Mouse (Mus musculus) heart, embryonic 12.5 days (tissue): Measurements from ENCODE around the gene Nanog. TPM values are rescaled to one million over a fixed set of nuclear protein-coding genes. Genes with fewer than 3 reads are reported as not detected.
"Not testable (repeated sequence)": the region's sequence is repeated elsewhere in the genome, so short reads cannot be mapped to it uniquely, and the experiment has no call there.

Source experiments
- ATAC-seq: fragments of 200-750 bp; cut with Nextera tagmentation; 2 replicates; pipeline ENCODE4 v1.8.0; 2017; ENCODE audit warnings: moderate TSS enrichment, moderate library complexity; ENCODE audit not compliant: insufficient number of reproducible peaks, low FRiP score
- H3K27ac ChIP-seq: fragments of 300-500 bp; sonication (generic); 2 replicates; pipeline ENCODE4 v1.5.1; 2016; ENCODE audit warnings: mild to moderate bottlenecking, moderate library complexity; ENCODE audit not compliant: poor library complexity, severe bottlenecking
- H3K27me3 ChIP-seq: fragments of 300-500 bp; sonication (generic); replicated peaks from 2 replicates; pipeline ENCODE4 v1.6.1; 2016; ENCODE audit warnings: mild to moderate bottlenecking, moderate library complexity
- H3K36me3 ChIP-seq: fragments of 300-500 bp; sonication (generic); 2 replicates; pipeline ENCODE4 v1.6.1; 2016; ENCODE audit warnings: mild to moderate bottlenecking, moderate library complexity
- H3K4me1 ChIP-seq: fragments of 300-500 bp; sonication (generic); replicated peaks from 2 replicates; pipeline ENCODE4 v1.6.1; 2016; ENCODE audit warnings: mild to moderate bottlenecking
- H3K4me2 ChIP-seq: fragments of 300-500 bp; sonication (generic); 2 replicates; pipeline ENCODE4 v1.6.1; 2016; ENCODE audit warnings: mild to moderate bottlenecking, moderate library complexity
- H3K4me3 ChIP-seq: fragments of 300-500 bp; sonication (generic); 2 replicates; pipeline ENCODE4 v1.5.1; 2016; ENCODE audit warnings: mild to moderate bottlenecking
- H3K9ac ChIP-seq: fragments of 300-500 bp; sonication (generic); 2 replicates; pipeline ENCODE4 v1.6.1; 2016; ENCODE audit warnings: mild to moderate bottlenecking, moderate library complexity
- H3K9me3 ChIP-seq: fragments of 300-500 bp; sonication (generic); replicated peaks from 2 replicates; pipeline ENCODE4 v1.6.1; 2016; ENCODE audit warnings: mild to moderate bottlenecking, moderate library complexity
- WGBS: fragments of 180-500 bp; shearing (Covaris S2); methylation state at CpG from one replicate; pipeline ENCODE4 v1.1.7; 2016; 5-methylcytosine and 5-hydroxymethylcytosine counted together
- polyA plus RNA-seq: library from polyadenylated mRNA; unstranded; fragments of >200 nt; fragmentation: Nextera tagmentation; extraction: Ambion mirVana; gene quantifications from 2 replicates; pipeline ENCODE4 v1.2.1, GENCODE M21; 2016

Nanog gene
- polyA plus RNA-seq, 1 experiment from 2014 or later: 0.49 TPM

- peak overlapping the region; percentile 51 for H3K4me3 ChIP-seq
- H3K9ac ChIP-seq: peak overlapping the region; percentile 52; the same call in 1 of the 2 replicates
- WGBS: 35% methylated on average over 10 of the region's 10 CpGs
Measured at GRCm38 (mm10) chr6:122670201-122670551, 37.1 kb upstream of the Nanog start.

GRCm38 (mm10) chr6:122670841-122671240 is 36.4 kb upstream of the Nanog start:
- H3K9ac ChIP-seq: no peak overlapping the region
- H3K9me3 ChIP-seq: no peaks in the 10 kb centered on the region
- H3K4me1 ChIP-seq: peaks cover 9% of the 10 kb centered on the region; the same call in 1 of the 2 replicates
- no peak for ATAC-seq
- WGBS: 89% methylated on average over 4 of the region's 4 CpGs
- no peak overlapping the region for H3K27ac ChIP-seq
- H3K4me2 ChIP-seq: no peak overlapping the region
- H3K36me3 ChIP-seq: no peaks in the 10 kb centered on the region
- no peak overlapping the region for H3K4me3 ChIP-seq
- peaks cover 5% of the 10 kb centered on the region; the same call in 1 of the 2 replicates for H3K27me3 ChIP-seq

More at GRCm38 (mm10) chr6:122670201-122670551, 37.1 kb upstream of the Nanog start:
- Histone ChIP-seq H3K9me3 (no peaks in the 10 kb centered on the region), H3K36me3 (no peaks in the 10 kb centered on the region), H3K27me3 (peaks cover 5% of the 10 kb centered on the region; the same call in 1 of the 2 replicates), H3K4me2 (peak overlapping the region; percentile 82), H3K4me1 (peaks cover 9% of the 10 kb centered on the region; the same call in 1 of the 2 replicates), H3K27ac (no peak overlapping the region)
- no peak for ATAC-seq

- no peak for ATAC-seq
Measured at GRCm38 (mm10) chr6:122672746-122673145, 34.5 kb upstream of the Nanog start.

GRCm38 (mm10) chr6:122682646-122683045 is 24.6 kb upstream of the Nanog start:
- no peak for ATAC-seq
- Histone ChIP-seq H3K9me3 (no peaks in the 10 kb centered on the region), H3K9ac (no peak overlapping the region), H3K4me3 (no peak overlapping the region), H3K27ac (no peak overlapping the region), H3K27me3 (no peaks in the 10 kb centered on the region), H3K4me1 (no peaks in the 10 kb centered on the region), H3K36me3 (no peaks in the 10 kb centered on the region), H3K4me2 (no peak overlapping the region)
- 78% methylated on average over 3 of the region's 3 CpGs for WGBS

More at GRCm38 (mm10) chr6:122672746-122673145, 34.5 kb upstream of the Nanog start:
- Histone ChIP-seq H3K9me3 (no peaks in the 10 kb centered on the region), H3K27ac (no peak overlapping the region), H3K9ac (no peak overlapping the region), H3K4me1 (0 out of 2 replicates have a peak, but pooled peaks cover 3% of the 10 kb centered on the region), H3K4me3 (no peak overlapping the region), H3K36me3 (no peaks in the 10 kb centered on the region), H3K27me3 (peaks cover 2% of the 10 kb centered on the region; the same call in 1 of the 2 replicates), H3K4me2 (no peak overlapping the region)
- WGBS: 37% methylated on average over 8 of the region's 8 CpGs

GRCm38 (mm10) chr6:122686709-122687108 is 20.6 kb upstream of the Nanog start:
- no peak for ATAC-seq
- Histone ChIP-seq H3K4me1 (no peaks in the 10 kb centered on the region), H3K9ac (no peak overlapping the region), H3K4me3 (no peak overlapping the region), H3K27me3 (no peaks in the 10 kb centered on the region), H3K36me3 (no peaks in the 10 kb centered on the region), H3K9me3 (no peaks in the 10 kb centered on the region), H3K4me2 (no peak overlapping the region), H3K27ac (no peak overlapping the region)
- WGBS: 88% methylated on average over 13 of the region's 13 CpGs

GRCm38 (mm10) chr6:122689411-122690055 is 17.8 kb upstream of the Nanog start:
- Histone ChIP-seq H3K27ac (no peak overlapping the region), H3K4me2 (no peak overlapping the region), H3K9me3 (no peaks in the 10 kb centered on the region), H3K9ac (no peak overlapping the region), H3K27me3 (no peaks in the 10 kb centered on the region), H3K36me3 (no peaks in the 10 kb centered on the region), H3K4me3 (no peak overlapping the region), H3K4me1 (no peaks in the 10 kb centered on the region)
- WGBS: 71% methylated on average over 6 of the region's 6 CpGs
- ATAC-seq: no peak

- H3K27me3 ChIP-seq: no peaks in the 10 kb centered on the region
- no peak for ATAC-seq
- no peak overlapping the region for H3K27ac ChIP-seq
- no peaks in the 10 kb centered on the region for H3K36me3 ChIP-seq
- H3K4me2 ChIP-seq: no peak overlapping the region
- WGBS: 80% methylated on average over 5 of the region's 5 CpGs
- H3K4me3 ChIP-seq: no peak overlapping the region
- H3K4me1 ChIP-seq: no peaks in the 10 kb centered on the region
- H3K9me3 ChIP-seq: no peaks in the 10 kb centered on the region
- no peak overlapping the region for H3K9ac ChIP-seq
Measured at GRCm38 (mm10) chr6:122690082-122690481, 17.2 kb upstream of the Nanog start.

GRCm38 (mm10) chr6:122695398-122695797 is 11.9 kb upstream of the Nanog start:
- Histone ChIP-seq H3K9ac (no peak overlapping the region), H3K27ac (no peak overlapping the region), H3K27me3 (no peaks in the 10 kb centered on the region), H3K9me3 (no peaks in the 10 kb centered on the region), H3K4me1 (no peaks in the 10 kb centered on the region), H3K4me2 (no peak overlapping the region), H3K36me3 (no peaks in the 10 kb centered on the region), H3K4me3 (no peak overlapping the region)
- whole genome bisulfite sequencing: 76% methylated on average over 3 of the region's 3 CpGs
- ATAC-seq: no peak

- H3K9me3 ChIP-seq, H3K36me3 ChIP-seq, H3K4me3 ChIP-seq, H3K27me3 ChIP-seq, ATAC-seq, H3K4me2 ChIP-seq, H3K27ac ChIP-seq, H3K9ac ChIP-seq: not testable (repeated sequence)
- 80% methylated on average over 2 of the region's 2 CpGs for WGBS
- peaks cover 12% of the 10 kb centered on the region; the same call in 1 of the 2 replicates for H3K4me1 ChIP-seq
Measured at GRCm38 (mm10) chr6:122699628-122700027, 7.7 kb upstream of the Nanog start.

GRCm38 (mm10) chr6:122701816-122702215 is 5.5 kb upstream of the Nanog start:
- Histone ChIP-seq H3K9ac (no peak overlapping the region), H3K4me2 (peak overlapping the region; percentile 64), H3K36me3 (no peaks in the 10 kb centered on the region), H3K4me3 (no peak overlapping the region), H3K27me3 (peaks cover 13% of the 10 kb centered on the region), H3K4me1 (peaks cover 12% of the 10 kb centered on the region; the same call in 1 of the 2 replicates), H3K9me3 (no peaks in the 10 kb centered on the region), H3K27ac (peak overlapping the region; percentile 74)
- WGBS: 74% methylated on average over 5 of the region's 5 CpGs
- no peak for ATAC-seq

- H3K9ac ChIP-seq: no peak overlapping the region
- WGBS: 3% methylated on average over 20 of the region's 20 CpGs
- H3K4me2 ChIP-seq: peak overlapping the region; percentile 64
- no peaks in the 10 kb centered on the region for H3K9me3 ChIP-seq
- peak overlapping the region; percentile 30 for H3K4me3 ChIP-seq
- peaks cover 12% of the 10 kb centered on the region; the same call in 1 of the 2 replicates for H3K4me1 ChIP-seq
- H3K36me3 ChIP-seq: no peaks in the 10 kb centered on the region
- peak; percentile 84 for ATAC-seq
- peaks cover 20% of the 10 kb centered on the region for H3K27me3 ChIP-seq
- peak overlapping the region; percentile 74 for H3K27ac ChIP-seq
Measured at GRCm38 (mm10) chr6:122702480-122703124, 4.7 kb upstream of the Nanog start.
